Mouse (Mus musculus): Measurements from ENCODE around the gene Acer1.
A peak's percentile ranks its signal among the peaks of the same experiment; 100 is the strongest.

The Acer1 gene

GRCm38 (mm10) chr17:56989467-56990114 is 7.7 kb upstream of the Acer1 start:
- peak; percentile 94 for DNase-seq (ENCODE audit: low read depth)

- peak; percentile 31 for DNase-seq (ENCODE audit: low read depth)
Observed at GRCm38 (mm10) chr17:56988921-56989430, 7.0 kb upstream of the Acer1 start.

- DNase-seq (ENCODE audit: low read depth) = peak; percentile 17
Observed at GRCm38 (mm10) chr17:56988441-56988840, 6.5 kb upstream of the Acer1 start.

- DNase-seq (ENCODE audit: low read depth) = no peak
Observed at GRCm38 (mm10) chr17:56986105-56986805, 4.3 kb upstream of the Acer1 start.

GRCm38 (mm10) chr17:56985656-56986055 is 3.7 kb upstream of the Acer1 start:
- no peak for DNase-seq (ENCODE audit: low read depth)

GRCm38 (mm10) chr17:56984886-56985285 is 3.0 kb upstream of the Acer1 start:
- DNase-seq (ENCODE audit: low read depth) = no peak

- DNase-seq (ENCODE audit: low read depth) = no peak
Observed at GRCm38 (mm10) chr17:56981049-56981448, 877 bp downstream of the Acer1 start.

GRCm38 (mm10) chr17:56979524-56979923 is 2.4 kb downstream of the Acer1 start:
- no peak for DNase-seq (ENCODE audit: low read depth)

- no peak for DNase-seq (ENCODE audit: low read depth)
Observed at GRCm38 (mm10) chr17:56976531-56977390, 5.2 kb downstream of the Acer1 start.

GRCm38 (mm10) chr17:56975391-56975790 is 6.5 kb downstream of the Acer1 start:
- no peak for DNase-seq (ENCODE audit: low read depth)

- DNase-seq (ENCODE audit: low read depth) = no peak
Observed at GRCm38 (mm10) chr17:56974708-56975240, 7.2 kb downstream of the Acer1 start.

GRCm38 (mm10) chr17:56973956-56974707 is 7.8 kb downstream of the Acer1 start:
- no peak for DNase-seq (ENCODE audit: low read depth)

GRCm38 (mm10) chr17:56970081-56970480 is 11.8 kb downstream of the Acer1 start:
- no peak for DNase-seq (ENCODE audit: low read depth)

- no peak for DNase-seq (ENCODE audit: low read depth)
Observed at GRCm38 (mm10) chr17:56969321-56969720, 12.6 kb downstream of the Acer1 start.

GRCm38 (mm10) chr17:56963646-56964045 is 18.3 kb downstream of the Acer1 start:
- no peak for DNase-seq (ENCODE audit: low read depth)

- DNase-seq (ENCODE audit: low read depth) = peak; percentile 32
Observed at GRCm38 (mm10) chr17:56962642-56963405, 19.1 kb downstream of the Acer1 start.

GRCm38 (mm10) chr17:56961880-56962279 is 20.0 kb downstream of the Acer1 start:
- DNase-seq (ENCODE audit: low read depth) = peak; percentile 8

GRCm38 (mm10) chr17:56958667-56959066 is 23.3 kb downstream of the Acer1 start:
- DNase-seq (ENCODE audit: low read depth) = no peak

GRCm38 (mm10) chr17:56957763-56958429 is 24.0 kb downstream of the Acer1 start:
- DNase-seq (ENCODE audit: low read depth) = peak; percentile 85

- DNase-seq (ENCODE audit: low read depth) = no peak
Observed at GRCm38 (mm10) chr17:56954871-56955270, 27.1 kb downstream of the Acer1 start.
